Mouse (Mus musculus) stomach, embryonic 16.5 days (tissue): Measurements from ENCODE around the gene Dse. TPM values are rescaled to one million over a fixed set of nuclear protein-coding genes. Genes with fewer than 3 reads are reported as not detected.

Experiments
- ATAC-seq: fragments of 200-750 bp; cut with Nextera tagmentation; 2 replicates; pipeline ENCODE4 v1.8.0; 2017; ENCODE audit warnings: moderate number of reproducible peaks, moderate TSS enrichment; ENCODE audit not compliant: insufficient read depth, low FRiP score
- H3K27ac ChIP-seq: fragments of 300-500 bp; sonication (generic); 2 replicates; pipeline ENCODE4 v1.5.1; 2014; ENCODE audit warnings: low read length
- H3K27me3 ChIP-seq: fragments of 300-500 bp; sonication (generic); 2 replicates; pipeline ENCODE4 v1.6.1; 2014; ENCODE audit warnings: low read length, control low read depth, mixed read lengths; ENCODE audit not compliant: control insufficient read depth, insufficient read depth
- H3K36me3 ChIP-seq: fragments of 300-500 bp; sonication (generic); 2 replicates; pipeline ENCODE4 v1.6.1; 2014; ENCODE audit warnings: low read length; ENCODE audit not compliant: control insufficient read depth, insufficient read depth
- H3K4me1 ChIP-seq: fragments of 300-500 bp; sonication (generic); 2 replicates; pipeline ENCODE4 v1.6.1; 2014; ENCODE audit warnings: low read length, control low read depth, mixed read lengths; ENCODE audit not compliant: control insufficient read depth, insufficient read depth
- H3K4me2 ChIP-seq: fragments of 300-500 bp; sonication (generic); 2 replicates; pipeline ENCODE4 v1.6.1; 2014; ENCODE audit warnings: low read depth, low read length, mixed read lengths
- H3K4me3 ChIP-seq: fragments of 300-500 bp; sonication (generic); replicated peaks from 2 replicates; pipeline ENCODE4 v1.5.1; 2014; ENCODE audit warnings: mild to moderate bottlenecking, low read length
- H3K9ac ChIP-seq: fragments of 300-500 bp; sonication (generic); 2 replicates; pipeline ENCODE4 v1.6.1; 2014; ENCODE audit warnings: low read length
- H3K9me3 ChIP-seq: fragments of 300-500 bp; sonication (generic); replicated peaks from 2 replicates; pipeline ENCODE4 v1.6.1; 2016; ENCODE audit warnings: low read length, control low read depth; ENCODE audit not compliant: control insufficient read depth
- WGBS: fragments of 180-500 bp; shearing (Covaris S2); extraction: QIAGEN DNeasy Blood & Tissue Kit; methylation state at CpG from one replicate; pipeline ENCODE4 v1.1.7; 2014; 5-methylcytosine and 5-hydroxymethylcytosine counted together
- polyA plus RNA-seq: library from polyadenylated mRNA; unstranded; fragments of >200 nt; fragmentation: Nextera tagmentation; extraction: Ambion mirVana; gene quantifications from 2 replicates; pipeline ENCODE4 v1.2.1, GENCODE M21; 2015

The Dse gene
- polyA plus RNA-seq, 1 experiment from 2014 or later = 21.3 TPM

DNA sequence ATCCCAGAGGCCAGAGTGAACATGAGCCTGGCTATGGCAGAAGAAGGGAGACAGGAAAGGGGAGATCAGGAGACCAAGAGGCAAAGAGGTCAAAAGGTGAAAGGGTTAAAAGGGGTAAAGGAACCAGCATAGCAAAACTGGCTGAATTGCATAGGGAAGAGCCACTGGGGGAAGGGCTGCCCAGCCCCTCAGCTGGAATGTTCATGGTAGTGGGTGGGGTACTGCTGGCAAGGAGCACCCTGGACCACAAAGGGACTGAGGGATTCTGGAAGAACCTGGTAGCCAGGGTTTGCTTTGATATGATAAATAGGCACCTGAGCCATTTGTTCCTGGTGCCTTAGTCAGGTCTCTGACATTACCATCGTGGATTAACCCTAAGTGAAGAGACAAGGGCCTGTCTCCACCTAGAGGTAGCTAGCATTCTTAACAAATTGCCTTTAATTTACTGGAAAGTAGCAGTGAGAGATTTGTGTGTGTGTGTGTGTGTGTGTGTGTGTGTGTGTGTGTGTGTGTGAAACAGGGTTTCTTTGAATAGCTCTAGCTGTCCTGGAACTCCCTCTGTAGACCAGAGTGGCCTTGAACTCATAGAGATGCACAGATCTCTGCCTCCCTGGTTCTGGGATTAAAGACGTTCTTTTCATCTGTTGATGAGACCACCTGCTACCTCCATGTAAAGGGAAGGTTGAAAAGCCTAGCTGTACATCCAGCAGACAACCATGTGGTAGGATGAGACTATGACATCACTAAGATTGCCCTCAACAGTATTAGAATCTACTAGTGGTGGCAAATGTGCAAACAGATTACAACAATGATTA, 26.6 kb upstream of the Dse start:
- H3K4me1 ChIP-seq = 0 out of 2 replicates have a peak, but pooled peaks cover 2% of the 10 kb centered on the region
- H3K27ac ChIP-seq = no peak overlapping the region
- H3K4me2 ChIP-seq = no peak overlapping the region
- ATAC-seq = no peak
- H3K4me3 ChIP-seq = no peak overlapping the region
- WGBS = 30% methylated on average over 2 of the region's 2 CpGs
- no peaks in the 10 kb centered on the region for H3K9me3 ChIP-seq
- H3K9ac ChIP-seq = no peak overlapping the region
- no peaks in the 10 kb centered on the region for H3K27me3 ChIP-seq
- H3K36me3 ChIP-seq = no peaks in the 10 kb centered on the region

DNA sequence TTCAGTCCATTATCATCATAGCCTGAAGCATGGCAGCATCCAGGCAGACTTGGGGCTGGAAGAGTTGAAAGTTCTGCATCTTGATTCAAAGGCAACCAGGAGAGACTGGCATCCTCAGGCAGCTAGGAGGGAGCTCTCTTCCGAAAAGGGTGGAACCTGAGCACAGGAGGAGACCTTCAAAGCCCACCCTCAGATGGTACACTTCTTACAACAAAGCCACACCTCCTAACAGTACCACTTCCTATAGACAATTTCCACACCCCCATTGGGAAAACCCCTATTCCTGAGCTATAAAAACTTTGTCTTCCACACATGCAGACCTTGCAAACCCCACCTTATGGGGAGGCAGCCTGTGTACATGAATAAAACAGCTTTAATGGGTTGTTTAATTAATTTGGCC, 25.9 kb upstream of the Dse start:
- Histone ChIP-seq H3K27ac (no peak overlapping the region), H3K36me3 (no peaks in the 10 kb centered on the region), H3K9ac (no peak overlapping the region), H3K4me2 (no peak overlapping the region), H3K9me3 (no peaks in the 10 kb centered on the region), H3K27me3 (no peaks in the 10 kb centered on the region), H3K4me3 (no peak overlapping the region), H3K4me1 (0 out of 2 replicates have a peak, but pooled peaks cover 2% of the 10 kb centered on the region)
- ATAC-seq = no peak
- whole genome bisulfite sequencing = 61% methylated on average over 1 of the region's 1 CpGs

DNA sequence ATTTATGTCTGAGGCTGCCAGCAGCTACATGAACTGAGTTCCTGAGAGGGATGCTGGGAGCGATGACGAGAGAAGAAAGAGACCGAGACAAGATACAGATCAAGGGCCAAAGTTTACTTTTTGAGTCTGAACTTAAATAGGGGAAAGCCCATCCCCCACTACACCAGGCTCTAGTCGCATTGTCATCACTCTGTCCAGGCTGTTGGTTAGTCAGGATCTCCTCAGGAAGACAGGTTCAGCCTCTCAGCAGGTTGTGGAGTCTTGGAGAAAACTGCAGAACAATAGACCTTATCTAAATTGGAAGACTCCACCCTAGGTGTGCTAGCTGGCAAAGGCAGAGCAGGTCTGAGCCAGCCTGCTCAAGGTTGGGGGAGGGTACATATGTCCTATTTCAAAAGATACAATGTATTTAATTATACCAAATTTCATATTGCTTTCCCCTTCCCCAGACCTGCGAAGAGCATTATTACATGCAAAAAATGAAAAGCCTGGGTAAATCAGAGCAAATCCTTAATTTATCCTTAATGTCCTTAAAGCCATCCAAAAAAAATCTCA, 22.7 kb upstream of the Dse start:
- H3K4me1 ChIP-seq = 0 out of 2 replicates have a peak, but pooled peaks cover 2% of the 10 kb centered on the region
- ATAC-seq = no peak
- WGBS = 34% methylated on average over 5 of the region's 5 CpGs
- no peak overlapping the region for H3K9ac ChIP-seq
- H3K9me3 ChIP-seq = no peaks in the 10 kb centered on the region
- no peak overlapping the region for H3K27ac ChIP-seq
- H3K4me2 ChIP-seq = no peak overlapping the region
- no peaks in the 10 kb centered on the region for H3K27me3 ChIP-seq
- H3K4me3 ChIP-seq = no peak overlapping the region
- no peaks in the 10 kb centered on the region for H3K36me3 ChIP-seq

DNA sequence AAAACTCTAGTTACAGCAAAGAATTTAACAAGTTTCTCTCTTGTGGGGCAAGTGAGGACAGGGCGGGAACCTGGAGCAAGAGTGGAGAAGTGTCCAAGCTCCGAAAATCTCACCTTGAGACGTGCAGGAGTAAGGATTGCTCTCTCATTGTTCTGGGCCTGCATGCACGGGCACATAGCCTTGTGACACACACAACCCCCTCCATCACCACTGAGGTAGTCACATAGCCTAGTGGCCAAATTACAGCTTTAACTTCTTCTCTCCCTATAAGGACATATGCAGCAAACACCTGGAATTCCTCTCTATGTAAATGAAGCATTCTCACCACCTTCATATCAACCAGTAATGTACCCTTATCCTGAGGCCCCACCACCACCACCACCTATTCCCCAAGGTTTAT, 22.0 kb upstream of the Dse start:
- Histone ChIP-seq H3K27ac (no peak overlapping the region), H3K4me1 (0 out of 2 replicates have a peak, but pooled peaks cover 2% of the 10 kb centered on the region), H3K36me3 (no peaks in the 10 kb centered on the region), H3K9me3 (no peaks in the 10 kb centered on the region), H3K27me3 (no peaks in the 10 kb centered on the region), H3K4me2 (no peak overlapping the region), H3K4me3 (no peak overlapping the region), H3K9ac (no peak overlapping the region)
- WGBS = 74% methylated on average over 4 of the region's 4 CpGs
- ATAC-seq = no peak

DNA sequence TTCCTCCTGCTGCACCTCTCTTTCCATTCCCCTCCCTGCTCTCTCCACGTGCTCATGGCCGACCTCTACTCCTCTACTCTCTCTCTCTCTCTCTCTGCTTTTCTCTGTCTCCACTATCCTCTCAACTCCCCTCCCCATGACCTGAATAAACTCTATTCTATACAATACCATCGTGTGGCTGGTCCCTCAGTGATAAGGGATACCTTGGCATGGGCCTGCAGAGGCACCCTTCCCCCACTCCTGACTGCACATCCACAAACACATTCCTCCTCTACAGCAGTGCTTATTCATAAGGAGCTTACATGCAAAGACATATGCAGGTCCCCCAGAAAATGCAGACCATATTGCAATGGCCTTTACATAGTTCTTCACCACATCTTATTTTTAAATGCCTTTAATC, 16.1 kb upstream of the Dse start:
- no peaks in the 10 kb centered on the region for H3K27me3 ChIP-seq
- no peak for ATAC-seq
- 36% methylated on average over 3 of the region's 3 CpGs for WGBS
- H3K4me1 ChIP-seq = no peaks in the 10 kb centered on the region; the same call in 1 of the 2 replicates
- no peaks in the 10 kb centered on the region for H3K36me3 ChIP-seq
- no peak overlapping the region for H3K4me2 ChIP-seq
- no peak overlapping the region for H3K9ac ChIP-seq
- no peak overlapping the region for H3K27ac ChIP-seq
- H3K4me3 ChIP-seq = no peak overlapping the region
- H3K9me3 ChIP-seq = no peaks in the 10 kb centered on the region

DNA sequence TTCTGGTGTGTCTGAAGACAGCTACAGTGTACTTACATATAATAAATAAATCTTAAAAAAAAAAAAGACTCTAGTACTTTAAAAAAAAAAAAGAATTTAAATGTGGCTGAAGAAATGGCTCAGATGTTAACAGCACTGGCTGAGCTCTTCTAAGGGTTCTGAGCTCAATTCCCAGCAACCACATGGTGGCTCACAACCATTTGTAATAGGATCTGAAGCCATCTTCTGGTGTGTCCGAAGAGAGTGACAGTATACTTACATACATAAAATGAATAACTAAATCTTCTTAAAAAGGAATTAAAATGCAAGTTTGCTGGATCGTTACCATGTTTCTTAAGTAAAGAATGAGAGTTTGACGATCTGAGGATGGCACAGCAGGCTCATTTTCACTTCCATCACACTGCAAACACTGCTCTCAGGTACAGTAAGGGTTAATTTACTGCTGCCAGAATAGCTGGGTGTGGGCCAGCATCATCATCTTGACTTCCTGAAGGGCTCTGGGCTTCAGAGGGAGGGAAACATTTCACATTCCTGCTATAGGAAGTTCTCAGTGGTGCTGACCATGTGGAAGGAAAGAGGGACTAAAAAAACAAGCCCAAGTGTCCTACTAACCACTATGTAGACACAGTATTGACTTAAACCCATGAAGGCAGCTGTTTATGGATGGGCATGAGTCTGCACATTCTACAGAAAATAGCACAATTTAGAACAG, 14.6 kb upstream of the Dse start:
- 47% methylated on average over 3 of the region's 3 CpGs for WGBS
- Histone ChIP-seq H3K27ac (no peak overlapping the region), H3K9ac (no peak overlapping the region), H3K9me3 (no peaks in the 10 kb centered on the region), H3K27me3 (no peaks in the 10 kb centered on the region), H3K4me1 (no peaks in the 10 kb centered on the region; the same call in 1 of the 2 replicates), H3K4me3 (no peak overlapping the region), H3K36me3 (no peaks in the 10 kb centered on the region), H3K4me2 (no peak overlapping the region)
- ATAC-seq = no peak

DNA sequence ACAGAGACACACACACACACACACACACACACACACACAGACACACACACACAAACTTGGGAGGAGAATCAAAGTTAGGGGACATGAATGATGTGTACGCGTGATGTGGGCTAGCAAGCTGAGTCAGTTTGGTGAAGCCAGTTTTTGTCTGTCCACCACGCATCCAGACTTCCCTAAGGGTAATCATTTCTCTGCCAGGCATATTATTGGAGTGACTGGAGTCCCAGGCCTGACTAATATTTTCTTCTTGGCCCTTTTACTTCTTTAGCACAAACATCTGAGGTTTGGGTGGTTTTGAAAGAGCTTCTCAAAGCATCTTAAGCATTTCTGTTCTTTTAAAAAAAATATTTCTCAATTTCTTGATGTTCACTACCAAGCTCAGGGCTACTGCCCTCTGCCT, 10.7 kb upstream of the Dse start:
- no peak overlapping the region for H3K9ac ChIP-seq
- 95% methylated on average over 3 of the region's 3 CpGs for WGBS
- no peaks in the 10 kb centered on the region for H3K36me3 ChIP-seq
- no peaks in the 10 kb centered on the region for H3K9me3 ChIP-seq
- H3K4me3 ChIP-seq = no peak overlapping the region
- no peak overlapping the region for H3K4me2 ChIP-seq
- ATAC-seq = no peak
- H3K4me1 ChIP-seq = no peaks in the 10 kb centered on the region; the same call in 1 of the 2 replicates
- no peak overlapping the region for H3K27ac ChIP-seq
- no peaks in the 10 kb centered on the region for H3K27me3 ChIP-seq

DNA sequence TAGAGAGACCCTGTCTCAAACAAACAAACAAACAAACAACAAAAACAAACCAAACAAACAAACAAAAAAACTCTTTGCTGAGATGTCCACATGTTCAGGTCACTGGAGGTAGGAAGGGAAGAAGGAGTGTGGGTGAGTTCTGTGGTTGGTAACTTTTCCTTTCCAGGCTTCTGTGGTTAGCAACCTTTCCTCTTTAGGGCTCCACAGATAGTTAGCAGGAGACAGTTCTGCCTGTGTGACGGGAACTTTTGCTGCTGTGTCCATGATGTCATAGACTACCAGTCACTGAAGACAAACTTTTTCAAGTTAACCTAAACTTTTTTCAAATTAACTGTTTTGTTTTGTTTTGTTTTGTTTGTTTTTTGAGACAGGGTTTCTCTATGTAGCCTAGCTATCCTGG, 8.2 kb upstream of the Dse start:
- Histone ChIP-seq H3K27me3 (no peaks in the 10 kb centered on the region), H3K9me3 (no peaks in the 10 kb centered on the region), H3K9ac (no peak overlapping the region), H3K4me1 (no peaks in the 10 kb centered on the region), H3K4me3 (no peak overlapping the region), H3K27ac (no peak overlapping the region), H3K4me2 (no peak overlapping the region), H3K36me3 (no peaks in the 10 kb centered on the region)
- no peak for ATAC-seq
- WGBS = 79% methylated on average over 1 of the region's 1 CpGs

DNA sequence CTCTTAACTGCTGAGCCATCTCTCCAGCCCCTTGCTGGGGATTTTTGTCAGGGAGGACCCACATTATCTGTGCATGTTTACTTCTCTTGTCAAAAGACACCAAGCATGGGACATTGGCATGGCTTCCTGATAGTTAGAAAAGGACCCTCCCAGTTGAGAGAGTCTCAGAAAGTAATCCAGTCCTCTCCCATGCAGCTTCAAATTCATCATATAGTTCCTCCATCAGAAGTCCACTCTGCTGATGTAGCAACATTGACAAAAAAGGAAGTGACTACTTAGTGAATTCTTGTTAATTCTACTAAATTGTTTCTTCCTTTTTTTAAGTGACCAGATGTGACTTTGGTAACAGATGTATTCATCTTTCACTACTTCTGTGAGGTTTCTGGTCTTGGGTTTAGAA, 2.4 kb upstream of the Dse start:
- no peak overlapping the region for H3K4me3 ChIP-seq
- peaks cover 6% of the 10 kb centered on the region; the same call in 1 of the 2 replicates for H3K4me1 ChIP-seq
- no peak overlapping the region for H3K9ac ChIP-seq
- H3K36me3 ChIP-seq = no peaks in the 10 kb centered on the region
- ATAC-seq = no peak
- H3K27ac ChIP-seq = no peak overlapping the region
- no peak overlapping the region for H3K4me2 ChIP-seq
- H3K27me3 ChIP-seq = no peaks in the 10 kb centered on the region
- no peaks in the 10 kb centered on the region for H3K9me3 ChIP-seq
